Mouse (Mus musculus) forebrain, embryonic 12.5 days (tissue): ENCODE measurements around the gene Hdac4. TPM values are rescaled to one million over a fixed set of nuclear protein-coding genes. Genes with fewer than 3 reads are reported as not detected.

Experiments
- ATAC-seq: fragments of 200-750 bp; cut with Nextera tagmentation; 2 replicates; pipeline ENCODE4 v1.8.0; 2017; ENCODE audit warnings: moderate TSS enrichment; ENCODE audit not compliant: low FRiP score
- H3K27ac ChIP-seq: fragments of 300-500 bp; sonication (generic); 2 replicates; pipeline ENCODE4 v1.5.1; 2016; ENCODE audit warnings: mild to moderate bottlenecking
- H3K27me3 ChIP-seq: fragments of 300-500 bp; sonication (generic); 2 replicates; pipeline ENCODE4 v1.6.1; 2016; ENCODE audit warnings: mild to moderate bottlenecking
- H3K36me3 ChIP-seq: fragments of 300-500 bp; sonication (generic); replicated peaks from 2 replicates; pipeline ENCODE4 v1.6.1; 2016; ENCODE audit warnings: mild to moderate bottlenecking
- H3K4me1 ChIP-seq: fragments of 300-500 bp; sonication (generic); 2 replicates; pipeline ENCODE4 v1.6.1; 2016
- H3K4me2 ChIP-seq: fragments of 300-500 bp; sonication (generic); 2 replicates; pipeline ENCODE4 v1.6.1; 2016; ENCODE audit warnings: mild to moderate bottlenecking, moderate library complexity
- H3K4me3 ChIP-seq: fragments of 300-500 bp; sonication (generic); replicated peaks from 2 replicates; pipeline ENCODE4 v1.5.1; 2016; ENCODE audit warnings: mild to moderate bottlenecking
- H3K9ac ChIP-seq: fragments of 300-500 bp; sonication (generic); 2 replicates; pipeline ENCODE4 v1.6.1; 2016; ENCODE audit warnings: mild to moderate bottlenecking
- H3K9me3 ChIP-seq: fragments of 300-500 bp; sonication (generic); 2 replicates; pipeline ENCODE4 v1.6.1; 2016
- WGBS: fragments of 180-500 bp; shearing (Covaris S2); methylation state at CpG from one replicate; pipeline ENCODE4 v1.1.7; 2016; 5-methylcytosine and 5-hydroxymethylcytosine counted together
- polyA plus RNA-seq: library from polyadenylated mRNA; unstranded; fragments of >200 nt; fragmentation: Nextera tagmentation; extraction: Ambion mirVana; gene quantifications from 2 replicates; pipeline ENCODE4 v1.2.1, GENCODE M21; 2016

Hdac4 gene
- polyA plus RNA-seq, 1 experiment from 2014 or later, result 24.8 TPM

DNA sequence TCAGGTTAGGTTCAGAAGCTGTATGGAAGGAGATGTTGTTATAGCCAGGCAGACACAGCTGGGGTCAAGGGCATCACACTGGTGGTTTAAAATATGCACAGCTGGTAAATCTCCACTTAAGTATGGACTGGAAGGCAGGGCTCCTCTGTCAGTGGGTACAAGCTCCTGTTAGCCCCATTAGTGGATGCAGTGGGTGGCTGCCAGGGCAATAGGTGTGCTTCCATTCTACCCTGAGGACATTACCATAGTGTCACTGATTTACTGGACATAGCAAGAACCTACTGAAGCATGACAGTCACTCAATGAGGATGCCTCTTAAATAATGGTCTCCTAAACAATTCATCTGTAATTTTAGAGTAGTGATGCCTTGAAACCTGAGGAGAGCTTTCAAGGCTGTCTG, 203.9 kb downstream of the Hdac4 start:
- Histone ChIP-seq H3K9me3 (no peaks in the 10 kb centered on the region), H3K27ac (no peak overlapping the region), H3K36me3 (peaks cover 77% of the 10 kb centered on the region), H3K27me3 (no peaks in the 10 kb centered on the region), H3K4me1 (0 out of 2 replicates have a peak, but pooled peaks cover 4% of the 10 kb centered on the region), H3K4me2 (no peak overlapping the region), H3K4me3 (no peak overlapping the region), H3K9ac (no peak overlapping the region)
- no peak for ATAC-seq

DNA sequence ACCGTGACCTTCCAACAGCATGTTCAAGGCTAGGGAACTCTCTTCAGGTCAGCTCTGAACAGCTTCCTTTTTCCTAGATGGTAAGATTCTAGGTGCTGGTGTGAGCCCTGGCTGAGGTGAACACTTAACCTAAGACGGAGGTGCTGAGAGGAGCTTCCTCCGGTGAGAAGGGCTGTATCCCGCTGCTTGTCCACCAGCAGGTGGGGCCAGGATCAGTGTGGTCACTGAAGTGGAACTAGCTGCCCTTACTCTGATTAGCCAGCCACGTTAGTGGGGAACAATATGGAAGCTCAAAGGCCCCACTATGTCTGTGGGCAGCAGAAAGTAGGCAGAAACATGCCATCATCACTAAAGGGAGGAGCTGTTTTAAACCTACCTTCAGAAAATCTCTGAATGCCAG, 204.6 kb downstream of the Hdac4 start:
- H3K27ac ChIP-seq, result no peak overlapping the region
- no peak overlapping the region for H3K4me2 ChIP-seq
- WGBS, result 77% methylated on average over 5 of the region's 5 CpGs
- H3K27me3 ChIP-seq, result no peaks in the 10 kb centered on the region
- H3K9me3 ChIP-seq, result no peaks in the 10 kb centered on the region
- no peak for ATAC-seq
- no peak overlapping the region for H3K4me3 ChIP-seq
- peaks cover 78% of the 10 kb centered on the region for H3K36me3 ChIP-seq
- H3K4me1 ChIP-seq, result 0 out of 2 replicates have a peak, but pooled peaks cover 4% of the 10 kb centered on the region
- H3K9ac ChIP-seq, result no peak overlapping the region

DNA sequence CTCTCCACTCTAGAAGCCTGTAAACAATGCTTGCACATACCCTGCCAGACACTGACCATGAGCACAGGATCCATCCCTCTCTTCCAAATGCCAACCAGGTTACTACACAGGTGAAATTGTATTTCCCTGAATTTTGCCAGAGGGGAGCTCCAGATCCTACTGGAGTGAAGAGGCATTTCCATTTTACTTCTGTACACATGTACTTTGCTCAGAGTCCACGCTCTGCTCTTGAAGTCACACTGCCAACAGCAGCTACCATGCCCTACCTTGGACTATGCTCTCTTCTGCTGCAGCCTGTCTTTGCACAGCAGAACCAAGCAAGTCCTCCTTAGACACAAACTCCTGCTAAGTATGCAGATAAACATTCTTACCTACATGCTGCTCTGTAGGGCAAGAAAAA, 206.6 kb downstream of the Hdac4 start:
- H3K9ac ChIP-seq, result no peak overlapping the region
- ATAC-seq, result no peak
- peaks cover 75% of the 10 kb centered on the region for H3K36me3 ChIP-seq
- 0 out of 2 replicates have a peak, but pooled peaks cover 4% of the 10 kb centered on the region for H3K4me1 ChIP-seq
- WGBS, result 96% methylated on average over 1 of the region's 1 CpGs
- no peak overlapping the region for H3K4me2 ChIP-seq
- no peaks in the 10 kb centered on the region for H3K9me3 ChIP-seq
- H3K27ac ChIP-seq, result no peak overlapping the region
- no peaks in the 10 kb centered on the region for H3K27me3 ChIP-seq
- no peak overlapping the region for H3K4me3 ChIP-seq

DNA sequence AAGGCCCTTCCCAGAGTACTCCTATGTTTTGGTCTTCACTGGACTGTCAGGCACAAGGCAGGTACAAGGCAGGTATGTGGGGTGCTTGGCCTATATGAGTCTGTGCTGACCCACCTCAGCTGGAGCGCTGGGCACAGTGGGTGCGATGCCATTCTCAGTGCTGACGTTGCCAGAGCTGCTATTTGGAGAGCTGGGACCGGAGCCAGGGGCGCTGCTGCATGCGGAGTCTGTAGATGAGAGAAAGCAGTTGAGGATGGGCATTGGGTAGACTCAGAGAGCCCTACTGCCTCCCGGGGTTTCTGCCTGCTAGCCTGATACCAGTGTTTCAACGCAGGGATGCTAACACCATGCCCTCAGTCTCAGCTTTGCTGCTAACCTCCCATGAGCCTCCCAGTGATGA, 208.1 kb downstream of the Hdac4 start:
- no peak for ATAC-seq
- Histone ChIP-seq H3K27me3 (no peaks in the 10 kb centered on the region), H3K4me3 (no peak overlapping the region), H3K4me2 (no peak overlapping the region), H3K36me3 (peaks cover 81% of the 10 kb centered on the region), H3K4me1 (no peaks in the 10 kb centered on the region), H3K9ac (no peak overlapping the region), H3K9me3 (no peaks in the 10 kb centered on the region), H3K27ac (no peak overlapping the region)
- 95% methylated on average over 8 of the region's 8 CpGs for WGBS

DNA sequence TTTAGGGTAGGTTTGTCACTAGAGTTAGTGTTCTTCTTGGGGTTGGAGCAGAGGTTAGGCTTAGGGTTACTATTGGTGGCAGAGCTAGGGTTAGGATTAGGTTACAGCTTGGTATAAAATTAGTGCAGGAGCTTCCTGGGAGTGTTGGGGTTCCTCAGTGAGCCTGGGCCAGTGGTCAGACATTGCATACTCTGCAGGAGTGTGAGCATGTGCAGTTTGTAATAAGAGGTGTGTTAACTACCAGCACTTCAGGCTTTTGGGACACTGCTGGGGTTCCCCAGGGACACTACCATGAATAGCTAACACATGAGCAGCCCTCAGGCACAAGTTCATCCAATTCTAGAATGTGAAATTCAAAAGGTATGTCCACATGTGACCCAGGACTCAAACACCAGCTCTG, 209.7 kb downstream of the Hdac4 start:
- no peak for ATAC-seq
- H3K4me1 ChIP-seq, result no peaks in the 10 kb centered on the region
- no peak overlapping the region for H3K4me3 ChIP-seq
- no peaks in the 10 kb centered on the region for H3K27me3 ChIP-seq
- H3K9ac ChIP-seq, result no peak overlapping the region
- H3K9me3 ChIP-seq, result no peaks in the 10 kb centered on the region
- no peak overlapping the region for H3K27ac ChIP-seq
- no peak overlapping the region for H3K4me2 ChIP-seq
- peaks cover 82% of the 10 kb centered on the region for H3K36me3 ChIP-seq

DNA sequence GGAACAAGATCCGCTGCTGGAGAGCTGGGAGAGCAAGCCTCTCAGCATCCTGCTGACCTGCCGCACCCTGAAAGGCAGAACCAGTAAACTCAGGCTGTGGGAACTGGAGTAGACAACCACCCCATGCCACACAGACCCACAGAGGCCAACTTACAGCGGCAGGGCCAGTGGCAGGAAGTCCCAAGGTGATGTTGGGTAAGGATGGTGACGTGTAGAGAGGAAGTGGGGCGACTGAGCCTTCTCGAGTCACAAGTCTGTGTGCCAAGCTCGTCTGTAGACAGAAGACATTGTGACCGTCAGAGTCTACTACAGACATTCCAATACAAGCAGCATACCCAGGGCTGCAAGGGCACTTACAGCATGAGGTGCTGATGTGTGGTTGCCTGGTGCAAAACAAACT, 211.0 kb downstream of the Hdac4 start:
- ATAC-seq, result no peak
- Histone ChIP-seq H3K4me3 (no peak overlapping the region), H3K9me3 (no peaks in the 10 kb centered on the region), H3K9ac (no peak overlapping the region), H3K27ac (no peak overlapping the region), H3K36me3 (peaks cover 80% of the 10 kb centered on the region), H3K4me2 (no peak overlapping the region), H3K4me1 (no peaks in the 10 kb centered on the region), H3K27me3 (no peaks in the 10 kb centered on the region)
- 88% methylated on average over 8 of the region's 8 CpGs for WGBS

DNA sequence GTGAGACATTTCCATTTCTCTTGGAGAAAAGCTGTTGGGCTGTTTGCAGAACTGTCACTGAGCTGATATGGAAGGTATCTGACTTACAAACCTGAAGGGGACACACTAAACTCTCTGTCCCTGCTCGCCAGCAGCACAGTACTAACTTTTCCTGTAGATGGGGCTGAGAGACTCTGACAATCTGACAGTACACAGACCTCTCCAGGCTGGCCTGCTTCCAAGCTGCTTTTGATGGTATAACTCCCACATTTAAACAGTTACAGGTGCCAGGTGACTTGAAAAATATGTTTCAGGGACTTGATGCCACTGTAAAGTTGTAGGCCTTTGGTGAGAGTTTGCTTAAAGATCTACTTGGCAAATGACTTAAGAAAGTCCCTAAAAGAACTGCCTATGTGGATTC, 214.1 kb downstream of the Hdac4 start:
- Histone ChIP-seq H3K4me1 (peaks cover 7% of the 10 kb centered on the region; the same call in 1 of the 2 replicates), H3K27me3 (no peaks in the 10 kb centered on the region), H3K27ac (no peak overlapping the region), H3K9ac (no peak overlapping the region), H3K36me3 (peaks cover 69% of the 10 kb centered on the region), H3K4me2 (no peak overlapping the region), H3K4me3 (no peak overlapping the region), H3K9me3 (no peaks in the 10 kb centered on the region)
- ATAC-seq, result no peak
- 70% methylated on average over 1 of the region's 1 CpGs for whole genome bisulfite sequencing

DNA sequence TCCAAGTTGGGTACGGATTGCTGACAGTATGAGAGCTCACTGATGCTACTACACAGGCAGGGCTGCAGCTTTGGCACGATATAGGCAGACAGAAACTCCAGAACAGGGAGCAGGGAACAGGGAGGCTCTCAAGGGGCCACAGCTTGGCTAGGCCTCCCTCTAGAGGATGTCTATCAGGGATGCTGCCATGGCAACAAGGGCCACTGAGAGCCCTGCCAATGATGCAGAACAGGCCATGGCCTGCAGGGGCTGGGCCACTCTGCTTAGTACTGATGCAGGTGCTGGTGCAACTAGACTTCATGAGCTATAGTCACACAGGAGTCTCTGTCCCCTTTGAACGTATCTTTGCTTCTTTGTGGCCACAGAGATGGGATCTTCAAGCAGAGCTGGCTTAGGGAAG, 217.1 kb downstream of the Hdac4 start:
- H3K27ac ChIP-seq, result no peak overlapping the region
- H3K4me2 ChIP-seq, result no peak overlapping the region
- H3K4me3 ChIP-seq, result no peak overlapping the region
- H3K27me3 ChIP-seq, result no peaks in the 10 kb centered on the region
- peaks cover 69% of the 10 kb centered on the region for H3K36me3 ChIP-seq
- no peak for ATAC-seq
- H3K4me1 ChIP-seq, result peaks cover 7% of the 10 kb centered on the region; the same call in 1 of the 2 replicates
- WGBS, result 80% methylated on average over 3 of the region's 3 CpGs
- no peaks in the 10 kb centered on the region for H3K9me3 ChIP-seq
- no peak overlapping the region for H3K9ac ChIP-seq

DNA sequence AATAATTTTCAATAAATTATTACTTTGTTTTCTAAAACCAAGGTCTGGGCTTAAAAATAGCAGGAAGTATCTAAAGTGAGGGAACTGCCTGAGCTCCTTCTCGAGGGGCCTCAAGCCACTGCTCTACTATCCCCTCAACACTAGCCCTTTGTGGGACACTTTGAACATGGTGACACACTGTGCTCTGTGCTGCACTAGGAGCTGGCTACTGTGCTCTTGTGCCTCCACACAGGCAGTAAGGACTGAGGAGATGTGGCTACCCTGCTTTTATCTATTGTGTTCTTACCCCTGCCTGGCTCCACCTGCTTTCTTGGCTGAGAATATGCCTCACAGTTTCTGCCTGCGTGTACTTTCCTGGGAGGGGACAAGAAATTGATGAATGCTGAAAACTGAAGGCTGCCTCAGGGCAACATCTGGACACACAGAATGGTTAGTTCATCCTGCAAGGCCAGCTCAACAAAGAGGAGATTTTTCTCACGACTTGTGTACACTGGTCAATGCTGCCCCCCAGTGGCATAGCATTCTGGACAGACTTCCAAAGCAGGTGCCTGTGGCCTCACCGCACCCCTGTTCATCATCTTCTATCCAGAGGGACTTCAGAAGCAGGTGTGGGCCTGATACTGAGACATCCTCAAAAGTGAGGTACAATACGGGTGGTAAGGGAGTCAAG, 226.7 kb downstream of the Hdac4 start:
- no peaks in the 10 kb centered on the region for H3K9me3 ChIP-seq
- no peak for ATAC-seq
- H3K27ac ChIP-seq, result no peak overlapping the region
- H3K9ac ChIP-seq, result no peak overlapping the region
- 0 out of 2 replicates have a peak, but pooled peaks cover 2% of the 10 kb centered on the region for H3K4me1 ChIP-seq
- no peak overlapping the region for H3K4me2 ChIP-seq
- no peaks in the 10 kb centered on the region for H3K27me3 ChIP-seq
- 62% methylated on average over 5 of the region's 5 CpGs for WGBS
- peaks cover 91% of the 10 kb centered on the region for H3K36me3 ChIP-seq
- no peak overlapping the region for H3K4me3 ChIP-seq

DNA sequence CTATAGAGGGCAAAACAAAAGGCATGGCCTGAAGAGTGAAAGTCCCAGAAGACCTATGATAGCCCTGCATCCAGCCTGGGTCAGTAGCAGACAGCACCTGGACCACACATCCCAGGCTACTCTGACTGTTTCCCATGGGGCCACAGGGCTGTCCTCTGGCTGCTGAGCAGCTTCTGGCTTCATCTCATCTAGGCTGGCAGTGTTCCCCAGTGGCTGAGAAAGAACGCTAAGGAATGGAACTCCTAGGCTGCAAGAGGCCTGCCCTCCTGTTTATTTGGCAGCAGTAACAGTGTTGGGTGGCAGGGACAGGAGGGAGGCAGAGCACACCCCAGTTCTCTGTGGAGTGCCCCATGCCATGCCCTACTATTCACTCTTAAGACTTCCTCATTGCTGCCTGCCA, 228.5 kb downstream of the Hdac4 start:
- H3K27me3 ChIP-seq, result no peaks in the 10 kb centered on the region
- H3K4me2 ChIP-seq, result no peak overlapping the region
- ATAC-seq, result no peak
- 0 out of 2 replicates have a peak, but pooled peaks cover 2% of the 10 kb centered on the region for H3K4me1 ChIP-seq
- no peak overlapping the region for H3K9ac ChIP-seq
- no peaks in the 10 kb centered on the region for H3K9me3 ChIP-seq
- H3K27ac ChIP-seq, result no peak overlapping the region
- H3K4me3 ChIP-seq, result no peak overlapping the region
- H3K36me3 ChIP-seq, result peaks cover 81% of the 10 kb centered on the region
- 100% methylated on average over 1 of the region's 1 CpGs for WGBS

DNA sequence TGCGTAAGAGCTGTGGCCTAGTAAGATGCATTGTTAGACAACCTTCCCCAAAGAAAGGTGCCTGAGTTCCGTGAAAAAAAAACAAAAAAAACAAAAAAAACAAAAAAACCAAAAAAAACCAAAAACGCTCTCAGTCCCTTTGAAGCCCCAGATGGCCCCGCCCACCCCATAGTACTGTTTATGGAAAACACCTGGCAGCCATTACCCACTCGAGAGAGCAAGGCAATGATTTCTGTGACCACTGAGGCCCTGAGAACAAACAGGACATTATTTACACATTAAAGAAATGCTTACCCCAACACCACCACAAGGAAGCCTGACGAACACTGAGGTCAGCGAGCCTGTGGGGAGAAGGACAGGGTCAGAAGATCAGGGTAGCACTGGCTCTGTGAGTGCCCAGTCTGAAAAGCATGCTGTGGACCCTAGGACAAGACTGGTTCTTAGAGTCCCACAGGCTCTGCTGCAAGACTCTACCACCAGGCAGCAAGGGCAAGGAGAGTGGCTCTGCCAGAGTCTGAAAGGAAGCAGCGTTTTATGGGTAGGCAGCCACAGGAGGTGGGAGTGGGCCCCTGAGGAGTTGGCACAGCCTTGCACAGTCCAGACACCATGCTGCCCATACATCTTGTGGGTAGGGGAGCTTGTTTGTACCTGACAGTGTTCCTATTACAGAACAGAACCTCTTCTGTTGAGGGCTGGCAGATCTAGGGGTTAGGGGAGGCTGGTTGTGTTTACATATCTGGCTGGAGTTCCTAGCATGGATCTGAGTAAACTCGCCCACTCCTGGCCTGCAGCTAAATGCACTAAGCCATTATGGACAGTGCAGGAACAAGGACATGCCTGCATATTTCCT, 230.8 kb downstream of the Hdac4 start:
- no peak for ATAC-seq
- Histone ChIP-seq H3K27me3 (no peaks in the 10 kb centered on the region), H3K4me3 (no peak overlapping the region), H3K4me1 (0 out of 2 replicates have a peak, but pooled peaks cover 2% of the 10 kb centered on the region), H3K9ac (no peak overlapping the region), H3K36me3 (peaks cover 78% of the 10 kb centered on the region), H3K27ac (no peak overlapping the region), H3K9me3 (no peaks in the 10 kb centered on the region), H3K4me2 (no peak overlapping the region)
- 71% methylated on average over 9 of the region's 9 CpGs for WGBS

DNA sequence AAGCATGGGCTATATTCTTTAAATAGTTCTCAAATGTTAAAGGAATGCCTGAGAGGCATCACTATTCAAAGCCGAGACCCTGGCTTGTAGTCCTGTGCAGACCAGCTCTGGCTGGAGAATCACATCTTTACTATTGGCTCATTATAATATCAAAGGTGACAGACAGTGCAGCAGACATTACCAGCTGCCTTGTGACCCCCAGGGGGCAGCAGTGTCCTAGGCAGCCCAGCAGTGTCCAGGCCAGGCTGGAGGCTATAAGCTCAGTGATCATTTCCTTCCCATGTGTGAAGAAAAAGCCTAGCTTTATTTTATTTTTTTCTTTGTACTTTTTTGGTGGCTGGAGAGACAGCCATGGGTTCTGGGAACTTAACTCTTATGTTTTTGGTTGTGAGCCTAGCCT, 233.2 kb downstream of the Hdac4 start:
- Histone ChIP-seq H3K36me3 (peaks cover 82% of the 10 kb centered on the region), H3K4me1 (0 out of 2 replicates have a peak, but pooled peaks cover 2% of the 10 kb centered on the region), H3K9ac (no peak overlapping the region), H3K4me2 (no peak overlapping the region), H3K27me3 (no peaks in the 10 kb centered on the region), H3K27ac (no peak overlapping the region), H3K9me3 (no peaks in the 10 kb centered on the region), H3K4me3 (no peak overlapping the region)
- WGBS, result 41% methylated on average over 1 of the region's 1 CpGs
- ATAC-seq, result 0 out of 2 replicates have a peak, but pooled peaks have one; percentile 46
